Mouse (Mus musculus): ENCODE measurements at regions not wholly inside any gene's neighbourhood (a gene's known extent, or its start where the extent isn't known, plus 50 kb on each side); places are given as distances from the start of the nearest gene placed in this dataset.

DNA sequence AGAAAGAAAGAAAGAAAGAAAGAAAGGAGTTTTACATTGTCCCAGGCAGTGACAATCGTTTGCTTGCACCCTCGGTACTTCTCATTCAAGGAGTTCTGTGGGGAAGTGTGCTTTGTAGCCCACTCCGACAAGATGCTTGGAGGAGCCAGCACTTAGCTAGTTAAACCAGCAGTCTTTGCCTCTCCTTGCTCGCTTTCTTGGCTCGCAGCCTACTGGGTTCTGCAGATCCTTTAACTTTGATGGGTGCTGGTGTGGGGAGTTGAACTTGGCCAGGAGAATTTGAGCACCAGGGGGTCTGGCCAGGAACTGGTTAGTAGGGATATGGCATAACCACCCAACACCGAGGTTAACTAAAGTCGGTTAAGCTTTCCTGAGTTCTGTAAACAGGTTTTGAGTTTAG lies 132.5 kb upstream of the Ubr2 start:
- no peak for TF ChIP-seq TAL1 (IDR thresholded peaks at IDR 0.05; ENCODE audit: low read length)
- no peak for TF ChIP-seq GATA1 (IDR thresholded peaks at IDR 0.05; ENCODE audit: low read length)
- peaks cover 4% of the 10 kb centered on the region for H3K4me1 ChIP-seq (ENCODE audit: control insufficient read depth)
- no peak overlapping the region for H3K4me3 ChIP-seq (replicated peaks)
- H3K36me3 ChIP-seq (ENCODE audit: control insufficient read depth) = no peaks in the 10 kb centered on the region
- no peaks in the 10 kb centered on the region for H3K9me3 ChIP-seq (ENCODE audit: control insufficient read depth, low read length)
- peaks cover 51% of the 10 kb centered on the region for H3K27me3 ChIP-seq (ENCODE audit: control insufficient read depth)

DNA sequence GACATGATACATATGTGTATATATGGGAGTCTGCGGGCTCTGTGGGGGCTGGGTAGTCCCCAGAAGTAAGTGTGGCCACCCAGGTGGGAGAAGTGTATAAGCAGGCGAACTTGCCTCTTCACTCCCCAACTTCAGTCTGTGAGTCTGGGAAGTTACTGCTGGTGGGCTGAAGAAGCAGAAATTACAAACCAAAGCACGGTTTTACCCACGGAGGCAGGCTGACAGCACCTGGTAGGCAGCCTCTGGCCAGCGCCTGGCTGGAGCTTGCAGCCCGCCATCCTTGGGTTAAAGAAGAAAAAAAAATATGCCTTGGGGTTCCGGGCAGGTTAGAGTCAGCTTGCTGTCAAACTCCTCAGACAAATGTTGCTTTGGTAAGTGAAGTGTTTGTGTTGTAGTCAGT lies 131.9 kb upstream of the Ubr2 start:
- no peak overlapping the region for H3K4me3 ChIP-seq (replicated peaks)
- peaks cover 52% of the 10 kb centered on the region for H3K27me3 ChIP-seq (ENCODE audit: control insufficient read depth)
- H3K9me3 ChIP-seq (ENCODE audit: control insufficient read depth, low read length) = no peaks in the 10 kb centered on the region
- peaks cover 4% of the 10 kb centered on the region for H3K4me1 ChIP-seq (ENCODE audit: control insufficient read depth)
- TF ChIP-seq TAL1 (IDR thresholded peaks at IDR 0.05; ENCODE audit: low read length) (no peak), GATA1 (IDR thresholded peaks at IDR 0.05; ENCODE audit: low read length) (no peak)
- H3K36me3 ChIP-seq (ENCODE audit: control insufficient read depth) = no peaks in the 10 kb centered on the region

DNA sequence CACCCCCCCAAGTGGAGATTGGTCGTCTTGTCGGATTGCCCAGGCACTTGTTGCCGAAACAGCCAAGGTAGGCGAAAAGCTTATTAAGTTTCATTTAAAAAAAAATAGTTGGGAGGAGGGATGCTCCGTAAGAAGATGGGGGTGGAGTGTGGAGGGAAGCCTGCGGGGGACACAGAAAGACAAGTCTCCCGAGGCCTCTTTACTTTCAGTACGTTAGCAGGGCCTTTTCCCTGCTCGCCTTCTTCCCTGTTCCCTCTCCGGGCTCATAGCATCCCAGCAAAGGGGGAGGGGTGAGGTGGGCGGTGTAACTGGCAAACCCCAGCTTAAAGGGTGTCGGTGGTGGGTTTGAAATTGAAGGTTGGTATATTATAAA lies 131.5 kb upstream of the Ubr2 start:
- Histone ChIP-seq H3K36me3 (ENCODE audit: control insufficient read depth) (no peaks in the 10 kb centered on the region), H3K4me1 (ENCODE audit: control insufficient read depth) (peaks cover 4% of the 10 kb centered on the region), H3K27me3 (ENCODE audit: control insufficient read depth) (peaks cover 52% of the 10 kb centered on the region), H3K4me3 (replicated peaks) (no peak overlapping the region), H3K9me3 (ENCODE audit: control insufficient read depth, low read length) (no peaks in the 10 kb centered on the region)
- TF ChIP-seq GATA1 (IDR thresholded peaks at IDR 0.05; ENCODE audit: low read length) = no peak
- TF ChIP-seq TAL1 (IDR thresholded peaks at IDR 0.05; ENCODE audit: low read length) = no peak

DNA sequence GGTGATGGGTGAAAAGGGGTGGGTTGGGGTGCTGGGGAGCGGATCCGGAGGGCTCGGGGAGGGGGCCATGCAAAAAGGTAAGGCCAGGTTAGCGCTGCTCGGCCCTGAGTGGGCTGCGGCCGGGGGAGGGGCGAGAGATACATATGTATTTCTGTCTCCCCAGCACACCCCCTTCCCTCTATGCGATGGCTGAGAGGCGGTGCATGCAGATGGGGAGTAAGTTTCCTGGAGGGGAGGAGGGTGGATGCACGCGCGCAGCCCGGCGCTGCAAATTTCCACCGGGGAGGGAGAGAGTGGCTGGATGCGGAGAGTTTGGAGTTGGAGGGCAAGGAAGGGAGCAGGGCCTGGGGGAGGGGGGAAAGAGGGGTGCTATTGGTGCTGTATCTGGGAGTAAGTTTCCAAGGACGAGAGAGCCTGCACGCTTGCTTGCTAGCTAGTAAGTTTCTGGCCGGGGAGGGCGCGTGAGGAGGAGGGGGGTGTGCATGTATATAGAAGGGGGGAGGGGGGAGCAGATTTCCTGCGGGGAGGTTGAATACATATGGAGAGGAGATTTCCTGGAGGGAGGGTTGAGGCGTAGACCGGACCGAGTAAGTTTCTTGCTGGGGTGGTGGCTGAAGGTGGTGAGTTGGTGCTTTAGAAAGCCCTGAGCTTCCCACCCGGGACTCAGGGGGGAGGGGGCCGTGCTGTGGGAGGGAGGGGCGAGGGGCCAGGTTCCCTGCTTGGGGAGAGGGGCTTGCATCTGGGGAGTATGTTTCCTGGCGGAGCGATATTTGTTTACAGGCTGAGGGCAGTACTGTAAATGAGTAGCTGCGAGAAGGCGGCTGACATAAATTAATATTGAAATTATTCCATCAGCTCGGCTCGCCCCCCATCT lies 130.8 kb upstream of the Ubr2 start:
- peaks cover 4% of the 10 kb centered on the region for H3K4me1 ChIP-seq (ENCODE audit: control insufficient read depth)
- H3K4me3 ChIP-seq (replicated peaks) = peak overlapping the region; percentile 32
- H3K9me3 ChIP-seq (ENCODE audit: control insufficient read depth, low read length) = no peaks in the 10 kb centered on the region
- no peaks in the 10 kb centered on the region for H3K36me3 ChIP-seq (ENCODE audit: control insufficient read depth)
- H3K27me3 ChIP-seq (ENCODE audit: control insufficient read depth) = peaks cover 52% of the 10 kb centered on the region
- TF ChIP-seq TAL1 (IDR thresholded peaks at IDR 0.05; ENCODE audit: low read length) (no peak), GATA1 (IDR thresholded peaks at IDR 0.05; ENCODE audit: low read length) (no peak)

DNA sequence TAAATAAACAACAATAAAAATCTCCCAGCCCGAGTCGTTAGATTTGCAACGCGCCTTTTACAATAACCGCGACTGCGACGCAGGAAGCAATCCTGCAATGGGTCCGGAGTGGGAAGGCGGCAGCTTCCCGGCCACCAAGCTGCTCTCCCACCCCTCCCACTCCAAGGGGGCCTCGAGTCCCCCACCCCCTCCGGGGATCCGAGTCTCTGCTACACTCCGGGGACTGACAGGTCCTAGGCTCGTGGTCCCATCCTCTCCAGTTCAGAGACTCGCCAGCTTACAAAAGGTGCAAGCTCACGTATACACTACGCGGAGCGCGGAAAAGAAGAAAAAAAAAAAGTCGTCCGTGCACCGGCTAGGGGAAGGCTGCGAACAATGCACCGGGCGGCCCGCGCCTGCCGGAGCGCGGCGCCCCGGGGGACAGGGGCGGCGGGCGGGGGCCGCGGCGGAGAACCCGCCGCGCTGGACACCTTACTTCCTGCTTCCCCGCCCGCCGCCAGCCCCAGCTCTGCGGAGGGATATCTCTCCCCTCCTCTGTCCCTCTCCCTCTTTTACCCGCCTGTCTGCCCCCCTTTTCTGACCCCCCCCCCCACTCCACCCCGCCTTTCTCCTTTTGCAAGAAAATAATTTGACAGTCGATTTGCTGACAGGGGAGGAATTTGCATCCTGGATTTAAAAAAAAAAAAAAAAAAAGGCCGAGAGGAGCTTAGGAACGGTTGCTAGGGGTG lies 130.0 kb upstream of the Ubr2 start:
- Histone ChIP-seq H3K9me3 (ENCODE audit: control insufficient read depth, low read length) (no peaks in the 10 kb centered on the region), H3K27me3 (ENCODE audit: control insufficient read depth) (peaks cover 52% of the 10 kb centered on the region), H3K36me3 (ENCODE audit: control insufficient read depth) (no peaks in the 10 kb centered on the region), H3K4me3 (replicated peaks) (peak overlapping the region; percentile 37), H3K4me1 (ENCODE audit: control insufficient read depth) (peaks cover 4% of the 10 kb centered on the region)
- no peak for TF ChIP-seq TAL1 (IDR thresholded peaks at IDR 0.05; ENCODE audit: low read length)
- TF ChIP-seq GATA1 (IDR thresholded peaks at IDR 0.05; ENCODE audit: low read length) = no peak

DNA sequence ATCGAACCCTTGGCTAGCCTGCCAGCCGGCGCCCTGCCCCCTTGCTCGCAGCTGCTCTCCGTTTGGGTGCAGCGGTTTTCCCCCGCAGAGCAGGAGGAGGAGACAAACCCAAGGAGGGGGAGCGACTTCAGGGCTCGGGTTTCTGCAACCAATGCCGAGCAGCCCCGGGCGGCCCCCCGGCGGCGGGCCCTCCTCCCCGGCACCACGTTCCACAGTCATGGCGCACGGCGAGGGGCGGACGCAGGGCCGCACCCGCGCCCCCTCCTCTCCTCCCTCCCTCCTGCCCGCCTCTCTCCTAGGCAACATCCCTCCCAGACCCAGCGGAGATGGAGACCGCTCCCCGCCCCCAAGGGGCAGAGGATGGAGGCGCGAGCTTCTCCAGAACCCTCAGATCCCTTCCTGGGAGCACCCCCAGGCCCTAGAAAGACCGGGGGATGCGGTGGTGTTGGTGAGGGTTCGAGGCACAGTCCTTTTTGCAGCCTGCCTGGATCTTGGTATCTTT lies 129.4 kb upstream of the Ubr2 start:
- H3K4me1 ChIP-seq (ENCODE audit: control insufficient read depth) = peaks cover 4% of the 10 kb centered on the region
- H3K9me3 ChIP-seq (ENCODE audit: control insufficient read depth, low read length) = no peaks in the 10 kb centered on the region
- no peaks in the 10 kb centered on the region for H3K36me3 ChIP-seq (ENCODE audit: control insufficient read depth)
- H3K4me3 ChIP-seq (replicated peaks) = peak overlapping the region; percentile 37
- H3K27me3 ChIP-seq (ENCODE audit: control insufficient read depth) = peaks cover 52% of the 10 kb centered on the region
- TF ChIP-seq GATA1 (IDR thresholded peaks at IDR 0.05; ENCODE audit: low read length) = no peak
- no peak for TF ChIP-seq TAL1 (IDR thresholded peaks at IDR 0.05; ENCODE audit: low read length)

DNA sequence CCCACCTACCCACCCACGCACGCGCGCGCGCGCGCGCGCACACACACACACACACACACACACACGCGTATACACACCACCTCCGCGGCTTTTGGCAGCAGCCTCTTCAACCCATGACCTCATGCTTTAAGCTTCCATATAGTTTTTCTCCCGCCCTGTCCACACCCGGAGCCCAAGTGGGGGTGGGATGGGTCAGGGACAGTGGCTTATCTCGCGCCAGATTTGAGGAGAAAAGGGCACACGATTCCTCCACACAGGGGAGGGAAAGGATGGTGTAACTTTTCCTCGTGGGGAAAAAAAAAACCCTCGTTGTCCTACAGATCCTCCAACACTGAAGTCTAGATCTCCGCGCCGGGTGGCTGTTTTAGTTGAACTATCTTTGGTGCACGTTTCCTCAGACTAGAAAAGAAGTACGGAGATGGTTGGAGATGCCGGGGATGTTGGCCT lies 128.8 kb upstream of the Ubr2 start:
- H3K4me3 ChIP-seq (replicated peaks) = no peak overlapping the region
- TF ChIP-seq TAL1 (IDR thresholded peaks at IDR 0.05; ENCODE audit: low read length) (no peak), GATA1 (IDR thresholded peaks at IDR 0.05; ENCODE audit: low read length) (no peak)
- no peaks in the 10 kb centered on the region for H3K9me3 ChIP-seq (ENCODE audit: control insufficient read depth, low read length)
- H3K36me3 ChIP-seq (ENCODE audit: control insufficient read depth) = no peaks in the 10 kb centered on the region
- peaks cover 4% of the 10 kb centered on the region for H3K4me1 ChIP-seq (ENCODE audit: control insufficient read depth)
- H3K27me3 ChIP-seq (ENCODE audit: control insufficient read depth) = peaks cover 52% of the 10 kb centered on the region

DNA sequence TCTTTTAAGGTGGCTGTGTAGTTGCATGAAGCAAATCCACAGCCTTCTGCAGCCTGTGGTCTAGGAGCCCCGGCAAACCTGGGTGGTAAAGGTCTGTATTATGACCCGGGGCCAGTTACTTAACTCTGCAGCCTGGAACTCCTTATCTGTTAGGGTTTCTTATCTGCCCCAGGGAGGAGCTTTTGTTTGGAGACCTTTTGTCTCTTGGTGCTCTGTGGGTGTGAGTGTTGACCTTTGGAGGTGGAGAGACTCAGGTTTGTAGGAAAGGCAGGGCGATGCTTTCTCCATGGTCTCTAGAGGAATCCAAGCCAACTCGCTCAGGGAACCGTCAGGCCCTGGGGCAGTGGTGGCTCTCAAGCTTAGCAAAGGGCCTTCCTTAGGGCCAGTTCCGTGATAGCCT lies 127.8 kb upstream of the Ubr2 start:
- Histone ChIP-seq H3K4me1 (ENCODE audit: control insufficient read depth) (peaks cover 4% of the 10 kb centered on the region), H3K36me3 (ENCODE audit: control insufficient read depth) (no peaks in the 10 kb centered on the region), H3K9me3 (ENCODE audit: control insufficient read depth, low read length) (no peaks in the 10 kb centered on the region), H3K27me3 (ENCODE audit: control insufficient read depth) (peaks cover 52% of the 10 kb centered on the region), H3K4me3 (replicated peaks) (no peak overlapping the region)
- no peak for TF ChIP-seq TAL1 (IDR thresholded peaks at IDR 0.05; ENCODE audit: low read length)
- TF ChIP-seq GATA1 (IDR thresholded peaks at IDR 0.05; ENCODE audit: low read length) = no peak

DNA sequence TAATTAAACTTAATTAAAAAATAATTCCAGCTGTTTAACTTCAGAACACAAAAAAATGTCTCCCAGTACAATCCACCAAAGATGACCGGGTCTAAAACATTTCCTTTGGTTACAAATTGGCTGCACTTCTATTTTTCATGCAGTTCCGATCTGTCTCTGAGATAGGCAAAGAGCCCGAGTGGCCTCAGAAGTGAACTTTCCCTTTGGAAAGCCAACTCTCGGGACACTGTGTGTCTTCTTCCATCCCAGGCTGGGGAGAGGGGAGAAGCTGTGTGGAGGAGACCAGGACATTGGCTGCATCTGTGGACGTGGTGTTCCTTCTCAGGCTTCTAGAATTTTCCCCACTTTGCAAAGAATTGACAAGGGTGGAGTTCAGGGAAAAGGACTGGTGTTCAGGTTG lies 125.0 kb upstream of the Ubr2 start:
- Histone ChIP-seq H3K4me1 (ENCODE audit: control insufficient read depth) (peaks cover 2% of the 10 kb centered on the region), H3K27me3 (ENCODE audit: control insufficient read depth) (peaks cover 25% of the 10 kb centered on the region), H3K36me3 (ENCODE audit: control insufficient read depth) (no peaks in the 10 kb centered on the region), H3K9me3 (ENCODE audit: control insufficient read depth, low read length) (no peaks in the 10 kb centered on the region), H3K4me3 (replicated peaks) (no peak overlapping the region)
- TF ChIP-seq GATA1 (IDR thresholded peaks at IDR 0.05; ENCODE audit: low read length) = no peak
- no peak for TF ChIP-seq TAL1 (IDR thresholded peaks at IDR 0.05; ENCODE audit: low read length)
